Mouse (Mus musculus): ENCODE data around the gene Tubal3.

DNA sequence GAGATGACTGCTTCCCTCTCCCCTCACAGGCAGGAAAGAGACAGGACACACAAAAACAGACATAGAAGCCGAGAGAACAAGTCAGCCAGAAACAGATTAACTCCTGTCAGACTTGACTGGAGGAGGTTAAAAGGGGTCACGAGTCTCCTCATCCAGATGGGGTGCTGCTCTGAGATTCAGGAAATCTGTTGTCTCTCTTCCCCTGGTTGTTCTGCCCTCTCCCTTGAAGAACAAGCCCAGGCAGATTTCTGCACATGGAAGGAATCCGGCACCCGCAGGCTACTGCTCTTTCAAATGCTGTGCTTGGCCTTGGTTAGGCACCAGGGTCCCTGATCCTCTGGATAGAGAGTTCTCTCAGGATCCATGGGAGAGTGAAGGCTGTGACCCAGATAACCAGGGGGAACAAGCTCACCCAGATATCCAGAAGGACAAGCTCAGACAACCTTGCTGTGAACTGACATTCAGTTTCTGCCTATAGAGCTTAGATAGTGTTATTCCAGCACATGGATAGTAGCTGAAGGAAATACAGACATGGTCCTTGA lies 40.3 kb upstream of the Tubal3 start:
- TF ChIP-seq POLR2A (IDR thresholded peaks at IDR 0.05; ENCODE audit: low read depth, low read length): no peak
- no peak for TF ChIP-seq CTCF (conservative IDR thresholded peaks at IDR 0.05 in 1 of 2, IDR thresholded peaks at IDR 0.05 in 1 of 2; ENCODE audit: low read depth in 2 of 2, low read length in 2 of 2)
